Mouse (Mus musculus) adrenal gland, adult 2 months (tissue): Measurements from ENCODE around the gene Mamld1. TPM values are rescaled to one million over a fixed set of nuclear protein-coding genes. Genes with fewer than 3 reads are reported as not detected.

Experiments
- DNase-seq: peaks from one replicate; pipeline ENCODE4 v3.0.0; 2021
- long read RNA-seq: library from polyadenylated mRNA; stranded (forward); transcript quantifications from one replicate; pipeline ENCODE4 v2.0.0, GENCODE M21; 2021
- polyA plus RNA-seq: library from polyadenylated mRNA; depleted of rRNA; stranded (reverse); fragments of >200 nt; gene quantifications from 2 replicates; pipeline ENCODE4 v1.2.3, GENCODE M21; 2012; rRNA removed
- total RNA-seq, 2 experiments: library from RNA; stranded (reverse); gene quantifications; 2 replicates each; pipeline ENCODE4 v1.2.3; 2021

Gene Mamld1
- total RNA-seq (10 to 100 TPM; 12.9 to 25.5 TPM), polyA plus RNA-seq (10.3 and 12.0 TPM in 2 replicates)
- long read RNA-seq, partial matches to known transcripts, result 3 of 3 reads
- long read RNA-seq, other reads (novel, unspliced or antisense), result 0 of 3 reads

DNA sequence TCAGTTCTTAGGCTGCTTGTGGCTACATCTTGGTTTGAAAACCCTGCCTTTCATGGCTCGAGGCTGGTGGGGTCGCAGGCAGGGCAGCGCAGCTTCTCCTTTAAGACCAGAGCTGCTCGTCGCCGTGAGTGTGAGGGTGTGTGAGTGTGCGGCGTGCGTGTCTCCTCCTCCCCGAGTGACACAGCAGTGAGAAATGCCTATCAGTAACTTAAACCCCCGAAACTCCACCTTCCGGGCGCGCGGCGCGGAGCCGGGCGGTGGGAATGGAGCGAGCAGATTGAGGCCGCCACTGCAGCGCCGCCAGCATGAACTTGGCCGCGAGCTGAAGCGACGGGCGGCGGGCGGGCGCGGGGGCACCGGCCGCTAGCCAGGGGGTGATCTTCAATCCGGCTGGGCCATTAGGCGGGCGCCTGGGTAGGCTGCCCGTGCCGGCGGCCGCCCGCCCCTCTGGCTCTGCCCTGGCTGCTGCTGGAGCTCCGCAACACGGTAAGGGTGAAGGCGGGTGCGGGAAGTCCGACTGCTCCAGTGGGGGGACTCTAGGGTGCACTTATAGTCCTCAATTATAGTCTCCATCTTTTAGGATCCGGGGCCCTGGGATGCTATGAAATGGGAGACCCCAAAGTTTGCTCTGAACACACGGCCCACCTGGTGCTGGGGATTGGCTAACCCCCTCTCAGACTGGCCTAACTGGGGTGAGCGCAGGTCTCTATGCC is at the start of gene Mamld1:
Gene Mamld1, plus strand, starts transcription at position 393 of the 713 bp plus-strand sequence.
- DNase-seq, result peak; percentile 89

DNA sequence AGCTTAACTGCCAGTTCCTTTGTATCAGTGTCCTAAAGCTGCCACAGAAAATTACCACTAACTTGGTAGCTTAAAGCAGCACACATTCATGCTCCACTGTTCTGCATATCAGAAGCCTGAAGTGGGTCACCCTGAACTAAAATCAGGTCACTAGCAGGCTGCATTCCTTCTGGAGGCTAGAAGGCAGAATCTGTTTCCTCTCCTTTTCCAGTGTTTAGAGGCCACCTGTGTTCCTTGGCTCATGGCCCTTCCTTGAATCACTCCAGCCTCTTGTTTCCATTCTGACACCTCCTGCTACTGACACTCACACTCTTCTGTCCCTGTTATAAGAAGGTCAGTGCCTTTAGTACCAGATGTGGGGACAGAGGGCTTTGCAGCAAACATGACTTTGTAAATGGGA is 25.3 kb upstream of the Mamld1 start:
- no peak for DNase-seq

DNA sequence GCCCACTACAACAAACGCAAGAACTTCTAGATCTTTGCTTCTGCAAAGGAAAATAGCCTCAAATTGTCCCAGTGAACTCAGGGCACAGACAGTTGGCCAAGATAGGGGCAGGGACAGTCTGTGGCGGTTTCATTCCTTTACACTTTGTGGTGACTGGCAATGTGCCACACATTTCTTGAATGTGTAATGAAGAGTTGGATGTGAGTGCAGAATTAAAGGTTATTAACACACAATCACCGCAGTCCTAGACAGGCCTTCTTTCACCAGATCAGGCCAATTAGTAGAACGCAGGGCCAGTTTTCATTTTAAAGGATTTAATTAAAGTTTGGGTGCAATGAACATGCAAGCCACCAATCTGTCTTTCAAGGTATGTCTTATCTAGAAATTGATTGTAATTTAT is 22.0 kb upstream of the Mamld1 start:
- DNase-seq, result no peak

DNA sequence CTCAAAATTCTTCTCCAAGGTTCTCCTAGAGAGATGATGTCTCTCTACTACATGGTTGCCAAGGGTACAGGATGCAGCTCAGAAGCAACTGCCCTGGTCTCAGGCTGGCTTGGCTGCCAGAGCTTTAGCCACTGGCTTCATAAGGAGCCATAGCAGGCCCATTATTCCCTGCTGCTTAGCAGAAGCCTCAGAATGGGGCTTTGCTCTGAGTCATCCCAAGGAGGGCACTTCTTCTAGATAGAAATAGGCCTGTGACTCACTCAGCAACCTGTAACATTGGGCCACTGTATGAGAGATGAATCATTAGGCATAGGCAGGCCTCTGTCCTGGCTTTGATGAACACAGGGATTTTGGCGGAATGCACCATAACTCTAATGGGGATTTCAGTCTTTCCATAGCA is 21.1 kb upstream of the Mamld1 start:
- peak; percentile 30 for DNase-seq

DNA sequence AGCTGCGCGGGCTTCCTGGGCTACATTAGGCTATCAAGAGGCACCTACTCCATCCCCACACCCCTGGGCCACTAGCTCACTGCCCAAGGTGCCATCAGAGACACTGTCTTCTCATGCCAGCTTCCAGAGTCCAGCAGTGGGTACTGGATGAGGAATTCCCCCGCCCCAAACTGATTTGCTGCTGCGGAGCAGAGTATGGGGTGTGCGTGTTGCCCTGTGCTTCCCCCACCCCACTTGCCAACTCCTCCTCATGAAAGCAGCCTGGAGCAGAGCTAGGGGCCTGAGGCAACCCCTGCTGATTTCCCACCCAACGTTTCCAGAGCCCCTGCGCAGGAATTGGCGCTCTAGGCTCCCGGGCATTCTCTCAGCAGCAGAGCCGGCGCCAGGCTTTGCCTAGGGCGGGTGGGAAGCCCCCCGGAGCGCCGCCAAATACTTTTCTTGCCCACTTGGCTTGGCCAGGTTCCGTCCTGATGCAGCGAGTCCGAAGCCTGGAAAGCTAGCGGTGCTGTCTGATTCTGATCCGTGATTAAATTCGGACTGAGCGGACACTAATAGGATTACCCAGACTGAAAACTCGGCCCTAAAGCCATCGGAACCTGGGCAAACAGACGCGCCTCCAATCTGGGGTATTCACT is 738 bp downstream of the Mamld1 start:
- DNase-seq, result no peak

DNA sequence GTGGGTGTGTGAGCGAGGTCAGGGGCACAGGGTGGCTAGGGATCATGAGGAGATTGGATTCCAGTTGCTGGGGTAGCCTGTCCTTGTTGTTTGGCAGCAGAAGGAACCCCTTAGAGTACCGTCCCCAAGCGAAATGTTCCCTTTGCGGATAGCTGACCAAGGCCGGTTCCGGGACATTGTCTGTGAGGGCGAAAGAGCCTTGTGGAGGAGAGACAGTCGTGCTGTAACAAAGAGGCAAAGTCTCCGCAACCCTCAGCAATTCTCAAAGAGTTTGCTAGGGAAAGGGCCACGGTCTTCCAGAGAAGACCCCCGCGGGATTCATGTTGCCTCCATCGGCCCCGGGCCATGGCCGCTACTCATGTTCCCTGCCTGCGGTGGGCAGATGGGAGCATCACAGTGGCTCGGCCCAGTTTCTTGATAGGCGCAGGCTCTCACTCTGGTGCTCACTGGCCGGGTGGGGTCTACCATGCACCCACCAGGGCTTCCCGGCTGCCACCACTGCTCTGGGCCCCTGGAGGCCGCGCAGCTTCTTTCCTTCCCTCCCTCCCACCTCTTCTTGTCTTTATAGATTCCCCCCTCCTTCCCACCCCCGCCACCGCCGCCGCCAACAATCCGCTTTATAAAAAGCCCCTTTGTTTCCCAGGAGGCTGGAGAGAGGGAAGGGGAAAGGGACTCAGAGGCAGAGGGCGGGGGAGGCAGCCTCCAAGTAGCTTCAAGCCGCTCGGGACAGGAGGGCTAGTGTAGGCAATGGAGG is 1.5 kb downstream of the Mamld1 start:
- peak; percentile 50 for DNase-seq

DNA sequence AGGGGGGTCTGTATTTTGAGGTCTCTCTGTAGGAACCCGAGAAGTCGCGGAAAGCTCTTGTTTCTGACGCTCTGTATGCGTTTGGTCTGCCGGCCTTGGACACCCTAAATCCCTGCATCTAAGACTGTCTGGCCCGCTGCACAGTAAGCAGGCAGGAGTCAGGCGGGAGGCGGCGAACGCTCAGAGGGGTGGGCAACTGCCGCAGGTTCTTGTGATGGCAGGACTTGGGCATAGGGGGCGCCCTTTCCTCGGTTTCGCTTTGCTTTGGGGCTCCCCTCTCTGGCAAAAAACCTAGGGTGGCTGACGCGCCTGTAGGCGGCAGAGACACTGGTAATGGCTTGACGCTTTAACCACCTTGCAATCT is 2.0 kb downstream of the Mamld1 start:
- DNase-seq, result peak; percentile 88

DNA sequence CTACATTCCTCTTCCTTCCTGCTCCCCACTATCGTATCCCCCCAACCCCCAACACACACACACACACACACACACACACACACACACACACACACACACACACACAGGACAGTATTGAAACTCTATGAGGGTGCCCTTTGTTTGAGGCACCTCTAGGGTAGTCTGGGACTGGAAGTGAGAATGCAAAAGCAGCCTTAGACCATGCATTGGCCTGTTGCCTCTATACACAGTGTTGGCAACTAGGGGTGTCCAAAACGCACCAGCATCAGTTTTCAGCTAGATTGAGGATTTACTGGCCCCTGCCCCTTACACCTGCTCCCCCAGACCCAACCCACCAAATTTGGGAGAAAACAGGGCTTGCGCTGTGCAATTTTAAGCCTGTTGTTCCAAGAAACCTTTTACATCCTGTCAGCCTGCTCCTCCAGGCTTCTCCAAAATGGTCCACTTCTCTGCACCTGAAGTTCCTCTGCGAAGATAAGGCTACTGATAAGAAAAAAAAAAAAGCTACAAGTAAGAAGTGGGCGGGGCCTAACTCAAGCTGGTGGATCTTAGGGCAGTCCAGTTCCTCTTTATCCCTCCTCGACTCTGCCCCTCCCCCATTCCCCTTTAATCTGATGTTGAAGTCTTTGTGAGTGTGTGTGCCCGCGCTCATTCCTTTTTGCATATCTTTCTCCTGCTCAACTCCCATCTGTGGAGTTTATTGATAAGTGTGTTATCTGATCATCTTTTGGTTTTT is 2.6 kb downstream of the Mamld1 start:
- DNase-seq, result no peak

DNA sequence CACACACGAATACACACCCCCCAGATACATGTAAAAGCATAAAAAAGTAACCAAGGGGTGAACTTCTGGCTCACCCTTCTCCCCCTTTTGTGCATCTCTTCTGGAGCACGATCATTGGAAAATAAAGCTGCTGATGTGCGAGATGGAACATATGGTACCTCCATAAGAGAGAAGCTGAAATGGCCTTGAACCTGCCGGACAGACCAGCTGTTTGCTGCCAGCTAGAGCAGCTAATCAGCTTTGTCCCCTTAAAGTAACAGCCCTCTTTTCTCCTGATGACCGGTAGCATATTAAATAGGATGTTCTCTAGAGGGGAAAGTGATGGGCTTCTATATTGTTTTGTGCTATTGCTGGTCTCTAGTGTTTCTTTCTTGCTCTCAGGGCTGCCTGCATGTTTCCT is 3.2 kb downstream of the Mamld1 start:
- DNase-seq, result no peak

DNA sequence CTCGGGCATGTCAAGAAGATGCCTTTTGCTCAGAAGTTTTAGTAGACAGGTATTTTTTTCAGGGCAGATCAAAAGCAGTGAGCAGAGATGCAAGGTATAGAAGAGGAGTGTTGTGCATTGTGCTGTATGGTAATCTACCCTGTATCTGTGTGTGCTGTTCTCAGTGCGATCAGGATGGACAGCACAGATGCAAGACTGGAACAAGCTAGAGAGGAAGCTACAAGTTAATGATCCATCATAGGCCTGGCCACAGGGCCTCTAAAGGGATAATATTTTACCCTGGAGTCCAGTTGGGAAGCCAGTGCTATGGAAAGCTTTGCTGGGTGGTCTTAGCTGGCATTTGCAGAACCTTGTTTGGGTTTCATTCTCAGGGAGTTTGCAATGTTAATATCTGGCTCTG is 6.9 kb downstream of the Mamld1 start:
- DNase-seq, result no peak

DNA sequence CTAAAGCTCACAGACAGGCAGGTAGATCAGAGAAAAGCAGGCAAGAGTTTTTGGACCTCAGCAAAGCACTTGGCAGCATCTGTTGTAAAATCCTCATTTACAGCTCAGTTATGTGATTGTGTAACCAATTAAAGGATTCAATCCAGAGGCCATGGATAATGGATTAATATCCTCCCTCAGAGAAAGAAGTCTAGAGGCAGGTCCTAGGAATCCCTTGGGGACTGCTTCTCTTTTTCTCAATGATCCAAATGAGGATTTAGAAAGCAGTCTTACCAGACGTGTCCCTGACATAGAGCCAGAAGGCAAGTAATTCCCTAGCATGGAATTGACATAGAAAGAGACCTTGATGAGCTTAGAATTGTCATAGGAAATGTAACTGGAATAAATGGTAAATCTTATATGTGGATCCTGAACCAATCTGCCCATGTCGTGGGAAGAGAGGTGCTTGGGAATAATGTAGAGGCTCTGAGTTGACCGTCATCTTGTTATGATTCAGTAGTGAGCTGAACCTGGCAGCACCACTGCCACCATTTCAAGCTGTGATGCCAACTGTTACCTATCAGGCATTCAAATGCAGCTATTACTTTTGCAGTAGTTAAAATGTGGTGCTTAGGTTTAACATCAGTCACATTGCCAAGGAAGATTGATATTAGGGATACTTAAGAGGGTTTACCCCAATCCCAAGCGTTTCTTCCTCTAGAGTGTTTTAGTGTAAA is 35.2 kb downstream of the Mamld1 start:
- no peak for DNase-seq

DNA sequence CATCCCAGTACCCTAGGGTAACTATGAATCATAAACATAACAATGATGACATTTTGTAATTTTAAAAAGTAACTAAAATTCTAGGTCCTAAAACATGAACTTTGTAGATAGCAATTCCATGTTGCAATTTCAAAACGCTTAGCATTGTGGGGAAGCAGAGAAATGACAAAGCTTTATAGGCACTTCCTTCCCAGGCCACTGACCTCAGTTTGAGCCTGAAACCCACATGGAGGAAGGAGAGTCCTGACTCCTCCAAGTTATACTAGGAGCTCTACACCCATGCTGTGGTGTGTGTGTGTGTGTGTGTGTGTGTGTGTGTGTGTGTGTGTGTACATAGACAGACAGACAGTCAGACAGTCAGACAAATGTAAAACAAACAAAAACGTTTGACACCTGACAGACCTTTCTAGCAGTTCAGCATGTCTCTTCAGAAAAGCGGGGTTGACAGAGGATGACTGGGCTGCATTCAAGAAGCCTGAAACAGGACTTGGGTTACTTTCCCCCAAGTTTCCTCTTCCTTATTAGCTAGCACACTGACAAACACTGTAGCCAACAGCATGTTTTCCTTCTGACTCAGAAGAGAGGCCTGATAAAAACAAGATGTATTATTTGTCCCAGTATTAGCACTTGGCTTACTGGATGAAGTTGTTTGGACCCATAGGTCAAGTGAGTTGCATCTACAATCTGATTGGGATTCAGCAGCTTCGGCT is 37.5 kb downstream of the Mamld1 start:
- DNase-seq, result no peak

DNA sequence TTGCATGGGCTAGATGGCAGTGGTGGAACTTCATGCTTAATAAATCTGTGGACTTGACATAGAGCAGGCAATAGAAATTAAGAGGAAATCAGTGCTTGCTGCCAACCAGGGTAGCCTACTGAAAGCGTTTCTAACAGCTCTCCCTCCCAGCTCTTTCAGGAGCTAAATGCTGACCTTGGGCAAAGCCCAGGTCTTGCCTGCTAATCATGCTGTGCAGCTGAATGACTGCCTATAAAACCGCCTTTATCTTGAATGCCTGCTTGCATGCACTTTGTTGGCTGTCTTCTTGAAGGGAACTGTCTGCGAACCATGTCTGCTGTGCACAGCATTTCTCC is 38.0 kb downstream of the Mamld1 start:
- peak; percentile 33 for DNase-seq

DNA sequence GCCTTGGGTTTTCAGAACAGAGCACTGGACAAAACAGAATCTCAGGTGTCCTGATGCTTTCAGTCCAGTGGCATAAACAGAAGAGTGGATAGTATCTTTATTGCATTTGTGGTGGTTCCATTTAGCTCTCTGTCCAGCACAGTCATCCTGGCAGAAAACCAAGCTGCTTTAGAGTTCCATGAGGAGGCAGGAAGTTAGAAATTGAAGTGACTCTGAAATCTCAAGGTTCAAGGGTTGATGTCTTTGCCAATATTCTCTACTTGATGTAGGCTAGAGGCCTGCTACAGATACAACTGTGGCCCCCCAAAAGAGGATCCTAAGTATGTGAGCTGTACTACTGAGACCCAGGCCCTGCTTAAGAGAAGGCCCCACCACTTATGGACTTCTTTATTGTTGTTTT is 55.8 kb downstream of the Mamld1 start:
- peak; percentile 42 for DNase-seq

DNA sequence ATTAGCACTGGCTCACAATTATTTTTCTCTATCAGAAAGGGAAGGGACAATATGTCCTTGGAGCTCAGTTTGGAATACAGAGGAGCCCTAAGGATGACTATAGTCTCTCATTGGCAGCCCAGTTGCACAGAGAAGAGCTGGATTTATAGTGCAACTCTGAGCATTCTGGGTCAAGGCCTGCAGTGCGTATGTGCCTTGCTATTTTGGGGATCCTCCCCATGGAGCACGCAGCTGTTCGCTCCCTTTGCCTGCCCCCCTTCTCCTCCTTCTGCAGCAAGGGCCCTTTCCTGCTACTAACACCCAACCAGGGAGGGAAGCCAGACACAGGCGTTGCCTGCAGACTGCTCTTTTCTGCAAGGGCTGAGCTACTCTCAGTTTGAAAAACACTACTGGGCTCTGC is 56.3 kb downstream of the Mamld1 start:
- DNase-seq, result peak; percentile 77

DNA sequence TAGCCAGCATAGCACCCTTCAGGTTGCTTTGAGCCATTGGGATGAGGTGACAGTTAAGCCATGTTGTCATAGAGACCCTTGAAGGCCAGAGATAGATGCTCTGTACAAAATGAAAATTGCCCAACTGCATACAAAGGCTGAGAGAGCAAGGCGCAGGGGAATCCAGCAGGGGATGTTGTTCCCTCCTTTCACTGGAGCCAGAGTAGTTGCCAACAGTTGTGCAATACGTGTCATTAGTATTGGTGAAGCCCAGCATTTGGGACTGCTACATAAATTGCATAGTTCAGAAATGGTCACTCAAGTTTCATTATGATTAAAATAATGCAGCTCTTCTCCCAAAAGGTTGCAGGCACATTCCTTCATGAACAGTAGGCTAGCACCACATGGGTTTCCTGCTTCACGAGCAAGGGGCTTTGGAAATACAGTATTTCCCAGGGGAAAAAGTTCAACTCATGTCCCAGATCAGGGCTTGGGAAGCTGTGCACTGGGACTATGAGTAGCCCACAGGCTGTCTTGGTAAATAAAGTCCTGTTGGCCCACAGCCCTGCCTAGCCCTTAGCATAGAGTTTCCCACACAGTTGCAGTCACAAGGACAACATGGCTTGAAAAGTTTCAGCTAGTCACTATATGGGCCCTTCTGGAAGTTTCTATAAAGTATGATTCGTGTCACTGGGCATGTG is 58.1 kb downstream of the Mamld1 start:
- DNase-seq, result peak; percentile 30

DNA sequence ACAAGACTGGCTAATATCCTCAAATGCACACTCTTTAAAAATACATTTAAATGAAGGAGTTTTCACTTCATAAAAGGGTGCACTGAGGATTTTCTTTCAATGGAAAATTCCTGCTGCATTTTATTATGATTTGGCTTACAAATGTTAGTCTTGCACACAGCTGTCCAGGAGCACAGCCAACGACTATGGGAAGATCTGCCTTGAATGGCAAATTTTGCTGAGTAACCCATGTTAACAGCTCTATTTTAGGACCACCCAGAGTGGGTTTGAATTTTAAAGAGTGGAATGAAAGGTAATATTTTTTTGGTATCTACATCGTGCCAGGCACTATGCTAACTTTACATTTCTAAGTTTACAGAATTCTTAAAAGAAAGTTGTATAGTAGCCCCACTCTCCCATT is 60.3 kb downstream of the Mamld1 start:
- DNase-seq, result no peak

DNA sequence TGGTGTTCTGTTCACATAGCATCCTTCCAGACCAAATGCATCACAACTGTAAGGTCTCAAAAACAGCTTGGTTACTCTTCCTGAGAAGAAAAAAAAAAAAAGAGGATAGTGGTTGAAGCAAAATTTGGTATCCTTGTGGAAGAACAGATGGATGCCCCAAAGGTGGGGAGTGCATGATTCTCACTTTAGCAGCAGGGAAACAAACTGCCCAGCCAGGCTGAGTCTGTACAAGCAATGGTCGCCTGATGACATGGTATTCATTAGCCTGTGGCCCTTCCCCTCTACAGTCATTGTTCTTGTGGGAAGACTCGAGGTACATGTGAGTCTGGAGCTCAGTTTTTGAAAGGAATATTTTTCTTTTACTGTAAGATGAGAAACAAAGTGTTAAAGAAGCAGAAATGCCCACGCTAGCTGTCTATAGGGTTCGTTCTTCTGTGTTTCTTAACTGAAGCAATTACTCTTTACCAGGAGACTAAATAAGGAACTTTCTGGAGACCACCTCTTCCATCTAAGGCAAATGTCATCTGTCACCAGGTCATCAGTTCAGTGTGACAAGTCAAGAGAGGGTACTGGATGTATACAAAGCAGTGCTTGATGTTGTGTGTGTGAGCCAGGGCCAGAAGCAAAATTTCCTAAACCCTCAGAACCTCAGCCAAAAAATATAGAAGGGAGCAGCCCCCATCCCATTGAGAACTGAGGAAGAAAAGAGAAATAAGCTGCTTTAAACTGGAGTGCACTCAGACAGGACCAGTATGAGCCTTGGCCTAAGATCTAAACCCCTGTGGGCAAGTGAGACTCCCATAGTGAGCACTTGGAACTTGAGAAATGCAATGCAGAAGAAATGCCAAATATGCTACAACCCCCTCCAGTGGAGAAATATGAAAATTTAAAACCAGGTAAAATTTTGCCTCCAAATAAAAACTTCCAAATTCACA is 72.6 kb downstream of the Mamld1 start:
- no peak for DNase-seq

DNA sequence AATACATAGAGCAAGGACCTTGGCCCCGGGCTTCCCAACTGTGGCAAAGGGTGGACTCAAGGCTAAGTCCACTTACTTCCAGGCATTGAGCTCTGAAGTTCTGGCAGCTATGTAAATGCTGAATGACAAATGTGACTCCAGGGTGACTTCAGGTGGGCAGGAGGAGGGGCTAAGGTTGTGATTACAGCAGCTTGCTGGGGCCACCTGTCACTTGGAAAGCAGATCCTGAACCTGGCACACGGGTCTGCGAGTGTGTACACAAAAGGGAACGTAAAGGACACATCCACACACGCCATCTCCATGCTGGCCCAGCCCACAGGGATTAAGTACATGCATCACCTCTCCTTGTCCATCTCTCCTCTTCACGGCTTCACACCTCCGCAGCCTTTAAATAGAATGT is 75.0 kb downstream of the Mamld1 start:
- no peak for DNase-seq
